Mouse (Mus musculus) cerebellum, adult 9-11 months (tissue): ENCODE data around the gene Cyb561d1.
"Not testable (repeated sequence)": the region's sequence is repeated elsewhere in the genome, so short reads cannot be mapped to it uniquely, and the experiment has no call there.

Source experiments
- DNase-seq: peaks from one replicate; pipeline ENCODE4 v3.0.0; 2022

The Cyb561d1 gene

GRCm38 (mm10) chr3:108200329-108201323 is at the start of gene Cyb561d1:
Gene Cyb561d1, minus strand, starts transcription at chr3:108201212.
- peak; percentile 91 for DNase-seq

GRCm38 (mm10) chr3:108246857-108247256 is 45.8 kb upstream of the Cyb561d1 start:
- no peak for DNase-seq

- no peak for DNase-seq
Measured at GRCm38 (mm10) chr3:108241243-108241839, 40.3 kb upstream of the Cyb561d1 start.

- not testable (repeated sequence) for DNase-seq
Measured at GRCm38 (mm10) chr3:108237474-108238102, 36.6 kb upstream of the Cyb561d1 start.

GRCm38 (mm10) chr3:108231646-108232045 is 30.6 kb upstream of the Cyb561d1 start:
- DNase-seq: no peak

- no peak for DNase-seq
Measured at GRCm38 (mm10) chr3:108227521-108227920, 26.5 kb upstream of the Cyb561d1 start.

GRCm38 (mm10) chr3:108226558-108227350 is 25.7 kb upstream of the Cyb561d1 start, which contains the start of gene Sypl2:
Gene Sypl2, minus strand, starts transcription at chr3:108226648.
- DNase-seq: no peak

GRCm38 (mm10) chr3:108225711-108226557 is 24.9 kb upstream of the Cyb561d1 start:
- DNase-seq: no peak

GRCm38 (mm10) chr3:108220661-108221060 is 19.6 kb upstream of the Cyb561d1 start:
- no peak for DNase-seq

- DNase-seq: no peak
Measured at GRCm38 (mm10) chr3:108214734-108215133, 13.7 kb upstream of the Cyb561d1 start.

GRCm38 (mm10) chr3:108212406-108212805 is 11.4 kb upstream of the Cyb561d1 start:
- DNase-seq: peak; percentile 70

- peak; percentile 74 for DNase-seq
Measured at GRCm38 (mm10) chr3:108211845-108212244, 10.8 kb upstream of the Cyb561d1 start.

- DNase-seq: no peak
Measured at GRCm38 (mm10) chr3:108210771-108211139, 9.7 kb upstream of the Cyb561d1 start, which contains the start of gene Atxn7l2. Gene Atxn7l2, minus strand, starts transcription at chr3:108210934.

- DNase-seq: peak; percentile 97
Measured at GRCm38 (mm10) chr3:108209946-108210770, 9.1 kb upstream of the Cyb561d1 start.

- peak; percentile 74 for DNase-seq
Measured at GRCm38 (mm10) chr3:108209536-108209935, 8.5 kb upstream of the Cyb561d1 start.

- peak; percentile 70 for DNase-seq
Measured at GRCm38 (mm10) chr3:108209001-108209400, 8.0 kb upstream of the Cyb561d1 start.

- peak; percentile 45 for DNase-seq
Measured at GRCm38 (mm10) chr3:108206731-108207375, 5.8 kb upstream of the Cyb561d1 start.

GRCm38 (mm10) chr3:108205601-108206000 is 4.6 kb upstream of the Cyb561d1 start:
- DNase-seq: no peak

- DNase-seq: peak; percentile 40
Measured at GRCm38 (mm10) chr3:108204470-108204869, 3.5 kb upstream of the Cyb561d1 start.
